Mouse (Mus musculus): ENCODE results near the gene Nrf1.

- no peak for TF ChIP-seq CTCF (IDR thresholded peaks at IDR 0.05; ENCODE audit: borderline replicate concordance, control insufficient read depth, extremely low read depth, insufficient read depth, low read length, poor library complexity)
- no peak for TF ChIP-seq POLR2A (IDR thresholded peaks at IDR 0.05; ENCODE audit: control insufficient read depth, extremely low read depth, insufficient read depth, low read length, poor library complexity)
Observed at GRCm38 (mm10) chr6:30169148-30169547, 121.4 kb downstream of the Nrf1 start.

All from thymus, adult 2 months (tissue).